Mouse (Mus musculus) embryonic facial prominence, embryonic 12.5 days (tissue): Measurements from ENCODE around the gene Hopx. TPM values are rescaled to one million over a fixed set of nuclear protein-coding genes. Genes with fewer than 3 reads are reported as not detected.

Experiments
- ATAC-seq: fragments of 200-750 bp; cut with Nextera tagmentation; 2 replicates; pipeline ENCODE4 v1.8.0; 2017; ENCODE audit not compliant: insufficient number of reproducible peaks, insufficient read depth, low FRiP score, low TSS enrichment
- H3K27ac ChIP-seq: fragments of 300-500 bp; sonication (generic); 2 replicates; pipeline ENCODE4 v1.5.1; 2016; ENCODE audit warnings: mild to moderate bottlenecking
- H3K27me3 ChIP-seq: fragments of 300-500 bp; sonication (generic); 2 replicates; pipeline ENCODE4 v1.6.1; 2016; ENCODE audit warnings: mild to moderate bottlenecking, moderate library complexity
- H3K36me3 ChIP-seq: fragments of 300-500 bp; sonication (generic); 2 replicates; pipeline ENCODE4 v1.6.1; 2016; ENCODE audit warnings: mild to moderate bottlenecking
- H3K4me1 ChIP-seq: fragments of 300-500 bp; sonication (generic); 2 replicates; pipeline ENCODE4 v1.6.1; 2016
- H3K4me2 ChIP-seq: fragments of 300-500 bp; sonication (generic); replicated peaks from 2 replicates; pipeline ENCODE4 v1.6.1; 2016; ENCODE audit warnings: mild to moderate bottlenecking, moderate library complexity
- H3K4me3 ChIP-seq: fragments of 300-500 bp; sonication (generic); 2 replicates; pipeline ENCODE4 v1.5.1; 2016; ENCODE audit warnings: mild to moderate bottlenecking
- H3K9ac ChIP-seq: fragments of 300-500 bp; sonication (generic); 2 replicates; pipeline ENCODE4 v1.6.1; 2016; ENCODE audit warnings: mild to moderate bottlenecking, moderate library complexity
- H3K9me3 ChIP-seq: fragments of 300-500 bp; sonication (generic); 2 replicates; pipeline ENCODE4 v1.6.1; 2016; ENCODE audit warnings: mild to moderate bottlenecking, moderate library complexity
- WGBS: fragments of 180-500 bp; shearing (Covaris S2); methylation state at CpG from one replicate; pipeline ENCODE4 v1.1.7; 2016; 5-methylcytosine and 5-hydroxymethylcytosine counted together
- polyA plus RNA-seq: library from polyadenylated mRNA; unstranded; fragments of >200 nt; fragmentation: Nextera tagmentation; extraction: Ambion mirVana; gene quantifications from 2 replicates; pipeline ENCODE4 v1.2.1, GENCODE M21; 2016

Gene Hopx
- polyA plus RNA-seq, 1 experiment from 2014 or later = 0.26 TPM

GRCm38 (mm10) chr5:77130310-77131020, 15.5 kb upstream of the Hopx start:
- Histone ChIP-seq H3K27ac (no peak overlapping the region), H3K9me3 (no peaks in the 10 kb centered on the region), H3K9ac (no peak overlapping the region), H3K27me3 (no peaks in the 10 kb centered on the region), H3K4me1 (no peaks in the 10 kb centered on the region), H3K4me3 (no peak overlapping the region), H3K4me2 (no peak overlapping the region), H3K36me3 (no peaks in the 10 kb centered on the region)
- WGBS = 74% methylated on average over 16 of the region's 16 CpGs
- no peak for ATAC-seq

DNA sequence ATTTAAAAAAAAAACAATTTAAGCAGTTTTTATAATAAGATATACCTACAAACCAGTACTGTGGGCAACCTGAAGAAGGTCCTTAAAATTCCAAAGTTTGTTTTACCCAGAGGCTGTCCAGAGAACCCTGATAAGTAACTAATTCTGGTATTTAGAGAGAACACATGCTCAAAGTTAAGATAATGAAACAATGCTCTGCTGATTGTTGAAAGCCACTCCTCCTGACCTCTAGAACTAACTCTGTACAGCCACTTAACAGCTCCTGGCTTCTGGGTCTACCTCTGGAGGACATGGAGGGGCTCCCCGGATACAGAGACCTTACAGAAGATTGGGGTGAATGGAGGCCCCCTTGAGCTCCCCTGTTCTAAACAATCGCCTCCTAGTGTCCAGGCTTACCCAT, 15.0 kb upstream of the Hopx start:
- H3K9ac ChIP-seq = no peak overlapping the region
- no peak for ATAC-seq
- H3K4me2 ChIP-seq = no peak overlapping the region
- no peaks in the 10 kb centered on the region for H3K36me3 ChIP-seq
- no peaks in the 10 kb centered on the region for H3K4me1 ChIP-seq
- H3K27me3 ChIP-seq = no peaks in the 10 kb centered on the region
- 74% methylated on average over 2 of the region's 2 CpGs for WGBS
- no peak overlapping the region for H3K4me3 ChIP-seq
- H3K27ac ChIP-seq = no peak overlapping the region
- no peaks in the 10 kb centered on the region for H3K9me3 ChIP-seq

DNA sequence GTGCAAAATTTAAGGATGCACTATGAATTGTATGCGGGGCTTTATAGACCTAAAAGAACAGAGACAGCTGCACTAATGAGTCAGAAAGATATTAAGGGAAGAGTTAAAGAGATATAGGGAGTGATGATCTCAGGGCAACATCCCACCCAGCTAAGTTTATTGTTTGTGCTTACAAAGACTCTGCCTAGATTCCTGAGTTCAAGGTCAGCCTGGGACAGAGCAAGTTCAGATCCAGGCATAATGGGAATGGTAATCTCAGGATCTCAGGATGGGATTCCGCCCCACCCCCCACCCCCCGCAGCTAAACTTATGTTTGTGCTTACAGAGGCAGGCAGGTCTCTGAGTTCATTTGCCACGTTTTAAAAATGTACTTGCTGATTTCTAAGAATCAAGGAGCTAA, 13.9 kb upstream of the Hopx start:
- ATAC-seq = no peak
- no peaks in the 10 kb centered on the region for H3K4me1 ChIP-seq
- H3K9me3 ChIP-seq = no peaks in the 10 kb centered on the region
- 85% methylated on average over 4 of the region's 4 CpGs for WGBS
- no peaks in the 10 kb centered on the region for H3K36me3 ChIP-seq
- H3K4me3 ChIP-seq = no peak overlapping the region
- no peak overlapping the region for H3K9ac ChIP-seq
- no peak overlapping the region for H3K4me2 ChIP-seq
- no peaks in the 10 kb centered on the region for H3K27me3 ChIP-seq
- no peak overlapping the region for H3K27ac ChIP-seq

DNA sequence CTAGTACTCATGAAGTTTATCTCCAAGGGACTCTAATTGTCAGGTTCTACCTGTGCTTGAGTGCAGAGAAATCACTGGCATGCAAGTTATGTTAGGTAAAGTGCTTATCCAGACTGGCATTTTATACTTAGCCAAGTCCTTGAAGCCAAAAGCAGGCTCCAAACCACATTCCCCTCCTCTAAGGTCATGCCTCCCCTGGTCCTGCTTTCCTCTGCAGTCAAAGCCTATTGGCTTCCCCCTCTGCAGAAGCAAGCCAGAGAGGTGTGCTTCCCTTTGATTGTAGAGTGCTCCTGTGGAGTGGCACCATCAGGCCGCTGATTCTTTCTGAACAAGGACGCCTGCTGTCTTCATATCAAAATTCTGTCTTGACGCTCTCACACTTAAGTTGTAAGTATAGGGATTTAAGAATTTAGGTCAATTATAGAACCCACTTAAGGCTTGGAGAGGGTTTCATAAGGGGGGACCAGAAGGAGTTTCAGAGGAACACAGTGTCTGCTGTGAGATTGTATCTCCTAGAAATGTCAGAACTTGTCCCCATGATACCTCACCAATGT, 11.6 kb upstream of the Hopx start:
- 83% methylated on average over 3 of the region's 3 CpGs for WGBS
- H3K27me3 ChIP-seq = 0 out of 2 replicates have a peak, but pooled peaks cover 3% of the 10 kb centered on the region
- no peak overlapping the region for H3K4me3 ChIP-seq
- no peak overlapping the region for H3K27ac ChIP-seq
- H3K36me3 ChIP-seq = no peaks in the 10 kb centered on the region
- no peak overlapping the region for H3K4me2 ChIP-seq
- H3K9me3 ChIP-seq = no peaks in the 10 kb centered on the region
- no peak for ATAC-seq
- peaks cover 10% of the 10 kb centered on the region for H3K4me1 ChIP-seq
- no peak overlapping the region for H3K9ac ChIP-seq

DNA sequence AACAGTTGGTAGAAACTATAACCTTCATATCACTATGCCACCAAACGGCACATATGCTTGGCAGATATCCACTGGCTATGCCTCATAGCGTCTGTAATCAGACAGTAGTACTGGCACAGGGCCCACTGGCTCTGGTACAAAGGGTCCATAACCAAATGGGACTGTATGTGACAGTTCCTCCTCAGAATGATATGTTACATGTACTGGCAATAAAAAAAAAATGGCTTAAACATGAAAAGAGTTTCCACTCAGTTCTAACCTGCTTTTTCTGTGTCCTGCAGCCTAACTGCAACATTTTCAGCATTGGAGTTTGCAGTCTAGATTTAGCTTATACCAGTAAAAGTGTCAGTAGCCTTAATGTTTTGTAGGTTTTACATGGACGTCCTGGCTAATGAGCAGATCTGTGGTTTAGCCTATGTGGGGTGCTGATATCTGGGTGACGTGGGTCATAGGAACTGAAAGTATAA, 9.9 kb upstream of the Hopx start:
- ATAC-seq = no peak
- Histone ChIP-seq H3K36me3 (no peaks in the 10 kb centered on the region), H3K9me3 (no peaks in the 10 kb centered on the region), H3K9ac (no peak overlapping the region), H3K27ac (no peak overlapping the region), H3K4me2 (no peak overlapping the region), H3K27me3 (0 out of 2 replicates have a peak, but pooled peaks cover 3% of the 10 kb centered on the region), H3K4me3 (no peak overlapping the region), H3K4me1 (peaks cover 10% of the 10 kb centered on the region)
- WGBS = 76% methylated on average over 4 of the region's 4 CpGs

DNA sequence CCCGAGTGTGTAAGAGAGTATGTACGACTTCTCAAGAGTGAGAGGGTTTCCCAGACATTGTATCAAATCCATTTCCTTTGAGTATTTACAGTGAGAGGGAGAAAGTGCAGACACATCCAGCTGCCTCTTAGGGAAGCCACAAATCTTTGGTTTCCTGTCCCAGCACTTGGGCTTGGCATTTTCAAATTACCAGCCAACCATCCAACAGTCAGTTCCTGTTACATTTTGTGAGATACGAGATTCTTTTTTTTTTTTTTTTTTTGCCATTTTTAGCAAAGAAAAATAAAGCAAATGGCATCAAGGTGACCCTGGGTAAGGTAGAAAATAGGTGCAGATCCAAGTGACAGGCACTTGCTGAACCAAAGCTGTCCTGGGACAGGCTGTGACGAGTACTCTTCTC, 9.2 kb upstream of the Hopx start:
- H3K9ac ChIP-seq = no peak overlapping the region
- WGBS = 73% methylated on average over 4 of the region's 4 CpGs
- H3K27me3 ChIP-seq = 0 out of 2 replicates have a peak, but pooled peaks cover 3% of the 10 kb centered on the region
- H3K9me3 ChIP-seq = no peaks in the 10 kb centered on the region
- no peak overlapping the region for H3K4me3 ChIP-seq
- H3K36me3 ChIP-seq = no peaks in the 10 kb centered on the region
- no peak overlapping the region for H3K4me2 ChIP-seq
- ATAC-seq = no peak
- H3K4me1 ChIP-seq = peaks cover 10% of the 10 kb centered on the region
- no peak overlapping the region for H3K27ac ChIP-seq

- Histone ChIP-seq H3K9me3 (no peaks in the 10 kb centered on the region), H3K27ac (no peak overlapping the region), H3K9ac (no peak overlapping the region), H3K4me2 (no peak overlapping the region), H3K4me1 (peaks cover 10% of the 10 kb centered on the region), H3K4me3 (no peak overlapping the region), H3K27me3 (0 out of 2 replicates have a peak, but pooled peaks cover 3% of the 10 kb centered on the region), H3K36me3 (no peaks in the 10 kb centered on the region)
- no peak for ATAC-seq
- 57% methylated on average over 9 of the region's 9 CpGs for WGBS
Measured at GRCm38 (mm10) chr5:77123597-77123996, 8.7 kb upstream of the Hopx start.

DNA sequence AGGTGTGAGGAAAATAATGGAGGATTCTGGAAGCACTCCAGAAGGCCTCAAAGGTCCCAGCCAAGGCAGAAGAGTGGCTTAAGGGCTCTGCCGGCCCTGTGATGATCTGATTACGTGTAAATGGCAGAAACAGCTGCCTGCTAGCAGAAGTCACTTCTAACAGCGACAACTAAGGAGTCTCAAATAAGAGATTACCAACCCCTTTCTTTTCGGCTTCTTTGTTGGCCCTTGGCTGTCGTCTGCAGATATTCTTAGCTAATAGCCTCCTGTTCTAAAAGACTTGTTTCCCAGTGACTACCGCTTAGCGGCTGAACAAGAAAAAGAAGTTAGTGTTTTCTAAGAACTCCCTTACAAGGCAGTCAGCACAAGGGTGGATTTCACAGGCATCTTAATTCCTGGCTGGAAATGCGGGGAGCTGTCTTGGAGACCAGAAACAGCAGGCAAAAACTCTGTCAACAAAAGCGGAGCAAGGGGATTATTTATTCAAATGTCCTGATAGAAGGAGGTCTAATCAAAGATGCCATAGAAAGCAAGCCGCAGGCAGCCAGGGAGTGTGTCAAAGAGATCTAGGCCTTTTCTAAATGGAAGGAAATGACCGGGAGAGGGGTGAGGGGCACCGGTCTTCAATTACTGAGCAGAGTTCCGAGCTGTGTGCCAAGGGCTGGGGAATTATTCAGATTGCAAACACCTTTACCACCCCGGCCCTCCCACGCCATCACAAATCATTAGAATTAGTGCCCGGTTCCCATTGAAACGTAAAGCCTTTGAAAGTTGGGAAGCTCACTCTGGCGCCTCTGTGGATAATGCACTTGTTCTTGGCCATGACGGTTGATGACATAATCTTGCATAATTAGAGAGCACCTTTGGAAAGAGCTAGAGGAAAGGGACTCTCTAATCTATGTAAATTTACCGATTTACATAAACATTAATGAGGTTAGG, 7.6 kb upstream of the Hopx start:
- 0 out of 2 replicates have a peak, but pooled peaks cover 3% of the 10 kb centered on the region for H3K27me3 ChIP-seq
- H3K9me3 ChIP-seq = no peaks in the 10 kb centered on the region
- H3K27ac ChIP-seq = no peak overlapping the region
- peak overlapping the region; percentile 3; the same call in 1 of the 2 replicates for H3K4me2 ChIP-seq
- H3K36me3 ChIP-seq = no peaks in the 10 kb centered on the region
- H3K9ac ChIP-seq = no peak overlapping the region
- H3K4me1 ChIP-seq = peaks cover 10% of the 10 kb centered on the region
- 10% methylated on average over 20 of the region's 20 CpGs for WGBS
- no peak overlapping the region for H3K4me3 ChIP-seq
- no peak for ATAC-seq

DNA sequence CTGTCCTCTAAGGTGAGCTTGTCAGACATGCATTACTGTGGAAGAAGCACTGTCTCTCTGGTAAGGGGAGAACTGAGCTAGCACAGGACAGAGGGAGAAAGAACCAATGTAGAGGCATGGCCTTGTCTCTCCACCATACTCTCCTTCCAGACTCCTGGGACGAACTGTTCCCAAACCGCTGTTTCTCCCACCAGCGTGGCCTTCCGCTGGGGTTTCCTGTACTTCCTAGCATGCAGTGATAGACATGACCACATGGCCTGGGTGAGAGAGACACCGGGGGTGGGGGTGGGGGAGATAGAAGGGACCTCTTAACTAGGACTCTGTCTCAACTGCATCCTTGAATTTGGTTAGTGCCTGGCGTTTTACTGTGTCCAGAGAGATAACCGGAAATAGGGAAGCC, 5.8 kb upstream of the Hopx start:
- Histone ChIP-seq H3K27me3 (0 out of 2 replicates have a peak, but pooled peaks cover 3% of the 10 kb centered on the region), H3K9ac (no peak overlapping the region), H3K4me1 (peaks cover 10% of the 10 kb centered on the region), H3K27ac (no peak overlapping the region), H3K9me3 (no peaks in the 10 kb centered on the region), H3K4me2 (no peak overlapping the region), H3K4me3 (no peak overlapping the region), H3K36me3 (no peaks in the 10 kb centered on the region)
- 90% methylated on average over 7 of the region's 7 CpGs for WGBS
- ATAC-seq = no peak

GRCm38 (mm10) chr5:77119475-77120422, 4.8 kb upstream of the Hopx start:
- 79% methylated on average over 19 of the region's 19 CpGs for WGBS
- ATAC-seq = no peak
- 0 out of 2 replicates have a peak, but pooled peaks cover 3% of the 10 kb centered on the region for H3K27me3 ChIP-seq
- peaks cover 13% of the 10 kb centered on the region for H3K4me1 ChIP-seq
- no peak overlapping the region for H3K27ac ChIP-seq
- no peak overlapping the region for H3K4me2 ChIP-seq
- no peaks in the 10 kb centered on the region for H3K9me3 ChIP-seq
- H3K4me3 ChIP-seq = no peak overlapping the region
- no peaks in the 10 kb centered on the region for H3K36me3 ChIP-seq
- H3K9ac ChIP-seq = no peak overlapping the region

DNA sequence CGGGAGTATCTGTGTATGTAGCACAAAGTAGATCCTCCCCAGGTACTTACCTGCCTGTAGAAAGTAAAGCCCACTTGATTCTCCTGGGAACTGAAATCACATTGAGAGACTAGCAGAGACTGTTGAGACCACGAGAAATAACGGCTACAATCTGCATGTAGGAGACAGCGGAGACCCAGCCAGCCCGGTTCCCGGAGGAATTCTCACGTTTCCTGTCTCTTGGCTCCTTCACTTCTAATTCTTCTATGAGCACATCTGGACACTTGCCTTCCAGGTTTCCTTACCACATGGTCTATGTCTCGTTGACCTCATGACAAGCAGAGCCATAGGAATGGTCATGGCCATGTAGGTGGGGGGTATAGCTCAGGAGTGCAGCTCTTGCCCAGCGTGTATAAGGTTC, 811 bp upstream of the Hopx start:
- Histone ChIP-seq H3K9ac (no peak overlapping the region), H3K27ac (no peak overlapping the region), H3K27me3 (no peaks in the 10 kb centered on the region), H3K4me2 (no peak overlapping the region), H3K9me3 (no peaks in the 10 kb centered on the region), H3K36me3 (no peaks in the 10 kb centered on the region), H3K4me3 (no peak overlapping the region), H3K4me1 (peaks cover 3% of the 10 kb centered on the region; the same call in 1 of the 2 replicates)
- WGBS = 75% methylated on average over 9 of the region's 9 CpGs
- ATAC-seq = no peak
